Mouse (Mus musculus): ENCODE measurements at regions not wholly inside any gene's neighbourhood (a gene's known extent, or its start where the extent isn't known, plus 50 kb on each side); places are given as distances from the start of the nearest gene placed in this dataset.

DNA sequence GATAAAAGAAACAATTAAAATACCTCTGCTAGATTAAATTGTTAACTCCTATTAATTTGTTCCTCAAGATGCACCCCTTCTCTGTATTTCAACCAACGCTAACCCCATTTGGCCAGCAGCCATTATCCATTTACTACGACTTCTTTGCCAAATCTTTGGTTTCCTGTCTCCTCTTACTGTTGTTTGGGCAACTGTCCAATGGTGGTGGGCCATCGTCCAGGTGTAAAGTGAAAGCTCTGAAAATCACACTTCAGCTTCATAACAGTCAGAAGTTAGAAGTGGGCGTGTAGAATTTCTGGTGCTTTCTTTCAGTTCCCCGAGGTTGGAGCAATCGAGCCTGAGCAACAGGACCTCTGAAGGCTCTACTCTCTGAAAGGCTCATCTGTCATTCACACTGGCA lies 66.8 kb upstream of the Zbtb20 start:
- no peak overlapping the region for H3K4me3 ChIP-seq (ENCODE audit: insufficient read depth, low read length)
- no peak overlapping the region for H3K27ac ChIP-seq (ENCODE audit: insufficient read depth, low read length)
- TF ChIP-seq POLR2A (IDR thresholded peaks at IDR 0.05; ENCODE audit: low read depth, low read length) = no peak
- no peak for TF ChIP-seq CTCF (IDR thresholded peaks at IDR 0.05; ENCODE audit: borderline replicate concordance, insufficient read depth, low read length)
- H3K4me1 ChIP-seq (ENCODE audit: control insufficient read depth, insufficient read depth, low read length) = peaks cover 4% of the 10 kb centered on the region

DNA sequence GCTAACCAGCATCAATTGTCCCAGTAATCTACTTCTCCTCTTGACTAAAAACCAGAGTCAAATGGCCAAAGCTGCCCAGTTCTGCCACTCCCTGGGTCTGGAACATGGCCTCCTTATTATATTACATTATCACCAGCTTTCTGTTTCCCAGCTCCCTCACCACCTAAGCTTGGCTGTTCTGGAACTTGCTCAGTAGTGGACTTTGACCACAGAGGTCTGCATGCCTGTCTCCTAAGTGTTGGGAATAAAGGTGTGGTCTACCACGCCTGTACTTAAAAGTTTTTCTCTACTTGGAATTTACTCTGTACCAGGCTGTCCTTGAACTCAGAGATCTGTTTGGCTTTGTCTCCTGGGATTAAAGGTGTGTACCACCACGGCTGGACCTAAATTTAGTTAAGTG lies 68.1 kb upstream of the Zbtb20 start:
- peaks cover 4% of the 10 kb centered on the region for H3K4me1 ChIP-seq (ENCODE audit: control insufficient read depth, insufficient read depth, low read length)
- H3K4me3 ChIP-seq (ENCODE audit: insufficient read depth, low read length) = no peak overlapping the region
- no peak for TF ChIP-seq CTCF (IDR thresholded peaks at IDR 0.05; ENCODE audit: borderline replicate concordance, insufficient read depth, low read length)
- no peak for TF ChIP-seq POLR2A (IDR thresholded peaks at IDR 0.05; ENCODE audit: low read depth, low read length)
- no peak overlapping the region for H3K27ac ChIP-seq (ENCODE audit: insufficient read depth, low read length)

DNA sequence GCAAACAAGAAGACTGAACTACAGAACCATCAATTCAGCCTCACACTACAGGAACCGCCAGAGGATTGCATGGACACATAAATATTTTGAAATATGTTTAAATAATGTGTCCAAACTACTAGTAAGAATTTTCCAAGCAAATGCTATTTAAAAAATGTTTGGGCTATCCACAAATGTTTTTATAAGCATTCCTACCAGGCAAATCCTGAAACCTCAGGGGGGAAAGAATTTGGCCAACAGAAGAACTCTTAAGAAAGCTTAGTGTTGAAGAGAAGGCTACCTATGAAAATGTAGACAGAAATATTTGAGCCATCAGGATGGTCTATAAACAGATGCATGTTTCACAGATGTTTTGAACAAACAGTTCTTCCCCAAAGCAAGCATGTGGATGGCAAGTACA lies 72.1 kb upstream of the Zbtb20 start:
- H3K4me1 ChIP-seq (ENCODE audit: control insufficient read depth, insufficient read depth, low read length) = no peaks in the 10 kb centered on the region
- H3K27ac ChIP-seq (ENCODE audit: insufficient read depth, low read length) = peak overlapping the region; percentile 90
- H3K4me3 ChIP-seq (ENCODE audit: insufficient read depth, low read length) = no peak overlapping the region
- no peak for TF ChIP-seq CTCF (IDR thresholded peaks at IDR 0.05; ENCODE audit: borderline replicate concordance, insufficient read depth, low read length)
- TF ChIP-seq POLR2A (IDR thresholded peaks at IDR 0.05; ENCODE audit: low read depth, low read length) = no peak

DNA sequence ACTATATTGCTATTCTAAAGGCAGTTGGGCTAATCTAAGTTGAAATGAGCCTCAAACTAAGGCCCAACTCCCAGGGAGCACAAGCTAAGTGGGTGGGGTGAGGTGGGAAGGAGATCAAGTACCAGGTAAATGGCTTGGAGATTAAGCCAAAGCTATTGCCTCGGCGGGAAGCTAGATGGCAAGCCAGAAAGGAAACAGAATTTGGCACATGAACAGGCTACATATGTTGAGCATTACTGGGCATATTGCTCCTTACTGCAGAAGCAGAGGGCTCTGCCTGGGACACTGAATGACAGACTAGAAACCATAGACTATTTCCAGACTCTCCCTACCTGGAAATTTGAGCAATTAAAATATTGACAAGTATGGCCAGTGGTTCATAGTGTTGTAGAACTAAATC lies 83.1 kb upstream of the Zbtb20 start:
- H3K4me3 ChIP-seq (ENCODE audit: insufficient read depth, low read length) = no peak overlapping the region
- no peak for TF ChIP-seq POLR2A (IDR thresholded peaks at IDR 0.05; ENCODE audit: low read depth, low read length)
- TF ChIP-seq CTCF (IDR thresholded peaks at IDR 0.05; ENCODE audit: borderline replicate concordance, insufficient read depth, low read length) = no peak
- H3K4me1 ChIP-seq (ENCODE audit: control insufficient read depth, insufficient read depth, low read length) = no peaks in the 10 kb centered on the region
- H3K27ac ChIP-seq (ENCODE audit: insufficient read depth, low read length) = no peak overlapping the region

DNA sequence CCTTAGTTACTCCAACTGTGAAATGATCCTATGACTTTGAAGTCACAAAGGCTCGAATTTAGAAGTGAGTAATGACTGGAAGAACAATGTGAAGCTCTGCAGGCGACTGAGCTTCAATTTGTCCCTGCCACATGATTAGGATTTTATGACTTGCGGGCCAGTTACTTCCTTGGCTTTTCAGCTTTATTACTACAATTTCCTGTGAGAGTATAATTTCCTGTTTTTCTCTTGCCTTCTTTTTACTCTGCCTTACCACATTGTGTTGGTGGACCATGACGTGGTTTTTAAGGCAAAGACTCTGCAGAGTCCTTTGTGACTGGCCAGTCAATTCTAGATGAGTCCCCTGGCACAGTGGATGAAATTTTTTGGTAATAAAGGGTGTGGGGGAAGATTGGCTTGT lies 91.0 kb upstream of the Zbtb20 start:
- Histone ChIP-seq H3K27ac (ENCODE audit: insufficient read depth, low read length) (no peak overlapping the region), H3K4me3 (ENCODE audit: insufficient read depth, low read length) (no peak overlapping the region), H3K4me1 (ENCODE audit: control insufficient read depth, insufficient read depth, low read length) (peaks cover 6% of the 10 kb centered on the region; the same call in 1 of the 2 replicates)
- no peak for TF ChIP-seq CTCF (IDR thresholded peaks at IDR 0.05; ENCODE audit: borderline replicate concordance, insufficient read depth, low read length)
- no peak for TF ChIP-seq POLR2A (IDR thresholded peaks at IDR 0.05; ENCODE audit: low read depth, low read length)

DNA sequence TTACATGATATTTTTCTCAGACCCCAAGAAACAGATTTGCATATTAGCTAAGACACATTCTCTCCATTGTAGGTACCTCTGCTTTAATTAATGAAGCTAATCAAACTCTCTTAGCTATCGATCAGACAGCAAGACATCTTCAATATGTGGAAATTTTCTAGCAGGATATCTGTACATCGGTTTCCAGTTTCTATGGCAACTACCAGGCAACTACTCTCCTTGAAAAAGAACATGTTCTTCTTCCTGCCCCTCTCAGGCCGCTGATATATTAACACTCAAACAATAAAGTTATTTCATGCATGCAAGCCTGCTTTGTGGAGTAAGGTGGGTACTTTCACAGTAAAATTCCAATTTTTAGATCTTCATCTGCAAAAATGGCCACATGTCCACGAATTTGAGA lies 91.7 kb upstream of the Zbtb20 start:
- H3K4me1 ChIP-seq (ENCODE audit: control insufficient read depth, insufficient read depth, low read length) = peaks cover 6% of the 10 kb centered on the region; the same call in 1 of the 2 replicates
- TF ChIP-seq CTCF (IDR thresholded peaks at IDR 0.05; ENCODE audit: borderline replicate concordance, insufficient read depth, low read length) (no peak), POLR2A (IDR thresholded peaks at IDR 0.05; ENCODE audit: low read depth, low read length) (no peak)
- no peak overlapping the region for H3K4me3 ChIP-seq (ENCODE audit: insufficient read depth, low read length)
- no peak overlapping the region for H3K27ac ChIP-seq (ENCODE audit: insufficient read depth, low read length)

DNA sequence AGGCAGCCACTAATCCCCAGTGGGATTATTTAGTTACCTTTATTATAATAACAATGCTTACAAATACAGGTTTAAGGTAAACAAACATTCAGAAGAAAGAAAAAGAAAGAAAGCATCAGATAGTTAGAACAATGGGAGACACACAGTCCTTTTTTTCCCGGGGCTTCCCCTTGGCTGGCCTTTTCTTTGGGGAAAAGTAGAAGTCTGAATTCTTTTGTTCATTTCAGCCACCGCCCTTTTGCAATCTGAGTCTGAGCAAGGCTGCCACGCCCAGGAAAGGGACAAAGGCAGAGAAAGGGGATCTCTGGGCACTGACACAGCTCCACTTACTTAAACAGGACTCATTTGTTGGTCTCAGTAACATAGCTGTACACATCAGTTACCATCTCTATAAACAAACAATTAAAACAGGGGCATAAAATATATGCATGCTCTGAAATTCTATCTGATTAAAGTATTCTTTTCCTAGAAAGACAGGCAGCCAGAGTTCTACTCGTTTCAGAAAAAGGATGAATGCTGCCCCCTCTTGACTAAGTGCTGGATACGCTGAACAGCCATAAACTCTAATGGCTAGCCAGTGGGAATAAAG lies 93.5 kb upstream of the Zbtb20 start:
- H3K27ac ChIP-seq (ENCODE audit: insufficient read depth, low read length) = peak overlapping the region; percentile 56
- peaks cover 6% of the 10 kb centered on the region; the same call in 1 of the 2 replicates for H3K4me1 ChIP-seq (ENCODE audit: control insufficient read depth, insufficient read depth, low read length)
- TF ChIP-seq CTCF (IDR thresholded peaks at IDR 0.05; ENCODE audit: borderline replicate concordance, insufficient read depth, low read length) (no peak), POLR2A (IDR thresholded peaks at IDR 0.05; ENCODE audit: low read depth, low read length) (no peak)
- H3K4me3 ChIP-seq (ENCODE audit: insufficient read depth, low read length) = no peak overlapping the region

DNA sequence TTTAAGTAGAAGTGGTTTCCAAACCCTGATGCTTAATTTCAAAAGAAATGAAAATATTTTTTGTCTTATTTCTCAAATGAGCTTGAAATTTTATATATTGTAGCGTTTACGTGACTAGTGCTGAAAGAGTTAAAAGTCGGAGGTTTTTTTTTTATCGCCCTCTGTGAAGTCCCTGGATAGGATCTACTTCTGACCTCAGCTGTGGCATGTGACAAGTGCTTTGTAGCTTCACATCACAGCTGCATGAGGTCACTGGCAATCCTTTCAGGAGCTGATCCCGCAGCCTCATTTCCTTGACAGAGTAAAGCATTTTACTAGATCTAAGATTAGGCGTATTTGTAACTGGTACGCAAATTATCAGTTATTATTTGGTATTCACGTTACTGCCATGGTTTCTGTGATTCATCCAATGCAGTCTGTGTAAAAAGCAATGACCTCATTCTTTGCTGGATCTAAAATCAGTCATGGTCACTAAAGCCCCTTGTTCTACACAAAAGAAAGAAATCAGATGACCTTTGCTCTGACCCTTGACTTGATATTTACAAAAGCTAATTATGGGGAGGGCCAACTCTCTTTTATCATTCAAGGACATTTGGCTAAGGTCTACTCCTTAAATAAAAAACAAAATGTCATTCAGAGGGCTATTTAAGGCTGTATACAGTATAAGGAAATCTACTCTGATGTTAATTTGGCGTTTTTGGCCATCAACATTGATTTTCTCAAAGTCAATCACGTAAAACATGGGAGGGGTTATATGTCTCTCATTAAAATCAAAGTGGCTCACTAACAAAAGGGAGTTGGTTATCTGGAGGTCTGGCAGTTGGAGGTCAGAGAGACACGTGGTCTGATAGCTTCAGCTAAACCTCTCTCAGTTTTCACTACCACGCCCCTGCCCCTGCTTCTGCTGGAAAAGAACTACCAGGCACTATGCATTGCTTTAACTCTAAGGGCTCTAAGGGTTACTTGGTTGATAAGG lies 94.3 kb upstream of the Zbtb20 start:
- Histone ChIP-seq H3K27ac (ENCODE audit: insufficient read depth, low read length) (peak overlapping the region; percentile 56), H3K4me3 (ENCODE audit: insufficient read depth, low read length) (no peak overlapping the region), H3K4me1 (ENCODE audit: control insufficient read depth, insufficient read depth, low read length) (peaks cover 6% of the 10 kb centered on the region; the same call in 1 of the 2 replicates)
- TF ChIP-seq CTCF (IDR thresholded peaks at IDR 0.05; ENCODE audit: borderline replicate concordance, insufficient read depth, low read length) (no peak), POLR2A (IDR thresholded peaks at IDR 0.05; ENCODE audit: low read depth, low read length) (no peak)

DNA sequence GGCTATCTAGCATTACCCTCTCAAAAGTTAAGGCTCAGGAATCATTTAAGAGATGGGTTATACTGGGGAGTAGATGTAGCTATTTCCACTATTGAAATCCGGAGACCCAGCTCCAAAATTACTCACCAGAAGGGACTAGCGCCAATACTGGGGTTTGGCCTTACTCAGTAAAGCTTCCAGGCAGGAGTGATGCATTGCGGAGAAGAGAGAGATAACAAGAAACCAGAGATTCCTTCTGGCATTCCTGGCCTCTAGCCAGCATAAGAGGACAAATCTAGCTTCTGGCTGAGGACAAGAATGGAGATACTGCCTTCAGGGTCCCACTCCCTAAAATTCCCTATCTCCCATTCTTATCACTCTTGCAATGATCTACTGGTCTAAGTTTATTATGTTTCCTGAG lies 95.7 kb upstream of the Zbtb20 start:
- no peak overlapping the region for H3K27ac ChIP-seq (ENCODE audit: insufficient read depth, low read length)
- no peak for TF ChIP-seq POLR2A (IDR thresholded peaks at IDR 0.05; ENCODE audit: low read depth, low read length)
- no peak for TF ChIP-seq CTCF (IDR thresholded peaks at IDR 0.05; ENCODE audit: borderline replicate concordance, insufficient read depth, low read length)
- H3K4me3 ChIP-seq (ENCODE audit: insufficient read depth, low read length) = no peak overlapping the region
- peaks cover 6% of the 10 kb centered on the region; the same call in 1 of the 2 replicates for H3K4me1 ChIP-seq (ENCODE audit: control insufficient read depth, insufficient read depth, low read length)

DNA sequence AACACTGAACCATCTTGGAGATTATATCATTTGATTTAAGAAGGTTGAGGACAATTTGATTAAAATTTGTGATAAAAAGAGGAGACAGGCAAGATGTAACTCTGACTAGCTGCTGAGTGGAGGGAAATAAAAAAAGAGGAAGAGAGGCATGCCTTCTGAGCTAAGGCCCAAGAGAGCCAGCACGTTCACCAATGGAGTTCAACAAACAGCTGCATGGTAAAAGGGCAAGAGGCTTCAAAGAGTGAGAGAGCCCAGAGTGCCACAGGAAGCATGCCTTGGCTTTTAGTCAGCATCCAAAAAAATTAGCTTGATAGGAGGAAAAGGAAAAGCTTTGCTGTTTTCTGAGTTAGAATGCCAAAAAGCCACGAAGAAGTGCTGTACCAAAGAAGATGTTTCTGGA lies 103.0 kb upstream of the Zbtb20 start:
- Histone ChIP-seq H3K27ac (ENCODE audit: insufficient read depth, low read length) (no peak overlapping the region), H3K4me1 (ENCODE audit: control insufficient read depth, insufficient read depth, low read length) (no peaks in the 10 kb centered on the region; the same call in 1 of the 2 replicates), H3K4me3 (ENCODE audit: insufficient read depth, low read length) (no peak overlapping the region)
- TF ChIP-seq CTCF (IDR thresholded peaks at IDR 0.05; ENCODE audit: borderline replicate concordance, insufficient read depth, low read length) (no peak), POLR2A (IDR thresholded peaks at IDR 0.05; ENCODE audit: low read depth, low read length) (no peak)
